Mouse (Mus musculus): ENCODE data around the gene Olfr832. TPM values are rescaled to one million over a fixed set of nuclear protein-coding genes. Genes with fewer than 3 reads are reported as not detected.

Olfr832 gene
- not detected in 2 replicates for polyA plus RNA-seq (2012; rRNA removed)

GRCm38 (mm10) chr9:18936822-18937221, at the start of gene Olfr832:
TSS of gene Olfr832 (plus strand) at chr9:18937122.

GRCm38 (mm10) chr9:18987690-18988089, 50.8 kb downstream of the Olfr832 start, which contains the start of gene Olfr834:
TSS of gene Olfr834 (plus strand) at chr9:18987990.

Other genes starting within 250 kb of the Olfr832 start
- gene Olfr24, start 173.1 kb upstream of the Olfr832 start, polyA plus RNA-seq (2012; rRNA removed): not detected in 2 replicates
- gene Olfr828, start 117.6 kb upstream of the Olfr832 start, polyA plus RNA-seq (2012; rRNA removed): not detected in 2 replicates
- gene Olfr829, start 82.2 kb upstream of the Olfr832 start, polyA plus RNA-seq (2012; rRNA removed): not detected in 2 replicates
- gene Olfr830, start 62.4 kb upstream of the Olfr832 start, polyA plus RNA-seq (2012; rRNA removed): not detected in 2 replicates
- gene Olfr834, start 50.9 kb downstream of the Olfr832 start, polyA plus RNA-seq (2012; rRNA removed): not detected in 2 replicates
- not detected in 2 replicates for gene Olfr835, start 95.6 kb downstream of the Olfr832 start, polyA plus RNA-seq (2012; rRNA removed)
- gene Olfr836, start 183.3 kb downstream of the Olfr832 start, polyA plus RNA-seq (2012; rRNA removed): not detected in 2 replicates
- not detected in 2 replicates for gene Olfr837, start 199.2 kb downstream of the Olfr832 start, polyA plus RNA-seq (2012; rRNA removed)
- not detected in 2 replicates for gene Olfr839-ps1, start 240.2 kb downstream of the Olfr832 start, polyA plus RNA-seq (2012; rRNA removed)

All from colon, adult 2 months (tissue).